Mouse (Mus musculus) stomach, postnatal 0 days (tissue): ENCODE data around the gene Tmem217. TPM values are rescaled to one million over a fixed set of nuclear protein-coding genes. Genes with fewer than 3 reads are reported as not detected.

ENCODE experiments used
- ATAC-seq: fragments of 200-750 bp; cut with Nextera tagmentation; 2 replicates; pipeline ENCODE4 v1.8.0; 2017; ENCODE audit not compliant: low FRiP score, low TSS enrichment
- DNase-seq: peaks from one replicate; pipeline ENCODE4 v3.0.0-alpha.2; 2016; ENCODE audit warnings: low spot score
- H3K27ac ChIP-seq: fragments of 300-500 bp; sonication (generic); replicated peaks from 2 replicates; pipeline ENCODE4 v1.5.1; 2014; ENCODE audit warnings: mild to moderate bottlenecking, control low read depth
- H3K27me3 ChIP-seq: fragments of 300-500 bp; sonication (generic); 2 replicates; pipeline ENCODE4 v1.6.1; 2014; ENCODE audit warnings: low read length; ENCODE audit not compliant: control insufficient read depth, insufficient read depth
- H3K36me3 ChIP-seq: fragments of 300-500 bp; sonication (generic); 2 replicates; pipeline ENCODE4 v1.6.1; 2014; ENCODE audit warnings: low read length, mixed read lengths; ENCODE audit not compliant: control insufficient read depth, insufficient read depth
- H3K4me1 ChIP-seq: fragments of 300-500 bp; sonication (generic); replicated peaks from 2 replicates; pipeline ENCODE4 v1.6.1; 2014; ENCODE audit warnings: antibody characterized with exemption; ENCODE audit not compliant: control insufficient read depth, insufficient read depth
- H3K4me2 ChIP-seq: fragments of 300-500 bp; sonication (generic); replicated peaks from 2 replicates; pipeline ENCODE4 v1.6.1; 2014; ENCODE audit warnings: low read depth, mild to moderate bottlenecking, control low read depth, moderate library complexity
- H3K4me3 ChIP-seq: fragments of 300-500 bp; sonication (generic); 2 replicates; pipeline ENCODE4 v1.5.1; 2014; ENCODE audit warnings: low read depth, low read length, control low read depth
- H3K9ac ChIP-seq: fragments of 300-500 bp; sonication (generic); 2 replicates; pipeline ENCODE4 v1.6.1; 2014; ENCODE audit warnings: mild to moderate bottlenecking, low read length, control low read depth, mixed read lengths
- H3K9me3 ChIP-seq: fragments of 300-500 bp; sonication (generic); 2 replicates; pipeline ENCODE4 v1.6.1; 2016; ENCODE audit warnings: low read length; ENCODE audit not compliant: control insufficient read depth
- CTCF ChIP-seq: IDR thresholded peaks from 2 replicates; pipeline ENCODE4 v1.5.1; 2016; ENCODE audit warnings: antibody characterized with exemption, low read depth, mild to moderate bottlenecking, moderate library complexity
- EP300 ChIP-seq: optimal IDR thresholded peaks from 2 replicates; pipeline ENCODE3; 2016; ENCODE audit warnings: antibody characterized with exemption
- WGBS: fragments of 180-500 bp; shearing (Covaris S2); extraction: QIAGEN DNeasy Blood & Tissue Kit; methylation state at CpG from one replicate; pipeline ENCODE4 v1.1.7; 2014; 5-methylcytosine and 5-hydroxymethylcytosine counted together
- microRNA-seq: library from miRNA; unstranded; fragments of <30 nt; microRNA quantifications from one replicate; pipeline ENCODE4, GENCODE M21; 2016
- polyA plus RNA-seq: library from polyadenylated mRNA; unstranded; fragments of >200 nt; fragmentation: Nextera tagmentation; extraction: Ambion mirVana; gene quantifications from 2 replicates; pipeline ENCODE4 v1.2.1, GENCODE M21; 2015

Tmem217 gene
- polyA plus RNA-seq, 1 experiment from 2014 or later, result 0.42 TPM

DNA sequence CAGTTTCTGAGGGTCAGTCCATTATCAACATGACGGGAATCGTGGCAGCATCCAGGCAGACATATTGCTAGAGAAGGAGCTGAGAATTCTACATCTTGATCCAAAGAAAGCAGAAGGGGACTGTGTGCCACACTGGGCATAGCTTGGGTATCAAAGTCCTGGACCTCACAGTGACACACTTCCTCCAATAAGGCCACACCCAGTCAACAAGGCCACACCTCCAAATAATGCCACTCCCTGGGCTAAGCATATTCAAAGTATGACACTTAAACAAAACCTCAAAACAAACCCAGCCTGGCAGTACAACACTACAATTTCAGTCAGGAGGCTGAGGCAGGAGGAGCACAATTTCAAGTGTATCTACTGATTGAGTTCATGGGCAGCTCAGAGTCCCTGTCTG lies 68.9 kb downstream of the Tmem217 start:
- ATAC-seq (peak; percentile 48), DNase-seq (no peak)
- WGBS, result 95% methylated on average over 2 of the region's 2 CpGs
- Histone ChIP-seq H3K9me3 (0 out of 2 replicates have a peak, but pooled peaks cover 3% of the 10 kb centered on the region), H3K9ac (no peak overlapping the region), H3K27ac (no peak overlapping the region), H3K4me1 (no peaks in the 10 kb centered on the region), H3K27me3 (no peaks in the 10 kb centered on the region), H3K4me2 (no peak overlapping the region), H3K4me3 (no peak overlapping the region), H3K36me3 (no peaks in the 10 kb centered on the region)
- no peak for TF ChIP-seq EP300
- no peak for TF ChIP-seq CTCF

DNA sequence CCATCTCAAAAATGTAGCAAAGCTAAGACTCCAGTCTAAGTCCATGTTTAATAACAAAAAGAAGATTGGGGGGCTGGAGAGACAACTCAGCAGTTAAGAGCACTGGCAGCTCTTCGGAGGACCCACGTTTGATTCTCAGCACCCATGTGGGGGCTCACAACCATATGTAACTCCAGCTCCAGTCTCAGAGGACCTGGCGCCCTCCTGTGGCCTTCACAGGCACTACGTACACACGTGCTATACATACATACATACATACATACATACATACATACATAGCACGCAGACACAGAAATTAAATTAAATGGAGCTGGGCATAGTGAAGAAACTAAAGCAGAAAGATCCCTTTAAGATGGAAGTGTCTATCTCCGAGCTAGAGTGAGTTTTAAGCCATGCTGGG lies 69.6 kb downstream of the Tmem217 start:
- H3K4me1 ChIP-seq, result no peaks in the 10 kb centered on the region
- no peaks in the 10 kb centered on the region for H3K36me3 ChIP-seq
- ATAC-seq, result no peak
- H3K4me3 ChIP-seq, result no peak overlapping the region
- DNase-seq, result no peak
- TF ChIP-seq EP300 (no peak), CTCF (peak; percentile 31; the same call in 1 of the 2 replicates)
- 88% methylated on average over 7 of the region's 7 CpGs for WGBS
- H3K9me3 ChIP-seq, result 0 out of 2 replicates have a peak, but pooled peaks cover 3% of the 10 kb centered on the region
- H3K9ac ChIP-seq, result no peak overlapping the region
- H3K27ac ChIP-seq, result no peak overlapping the region
- H3K4me2 ChIP-seq, result no peak overlapping the region
- no peaks in the 10 kb centered on the region for H3K27me3 ChIP-seq

DNA sequence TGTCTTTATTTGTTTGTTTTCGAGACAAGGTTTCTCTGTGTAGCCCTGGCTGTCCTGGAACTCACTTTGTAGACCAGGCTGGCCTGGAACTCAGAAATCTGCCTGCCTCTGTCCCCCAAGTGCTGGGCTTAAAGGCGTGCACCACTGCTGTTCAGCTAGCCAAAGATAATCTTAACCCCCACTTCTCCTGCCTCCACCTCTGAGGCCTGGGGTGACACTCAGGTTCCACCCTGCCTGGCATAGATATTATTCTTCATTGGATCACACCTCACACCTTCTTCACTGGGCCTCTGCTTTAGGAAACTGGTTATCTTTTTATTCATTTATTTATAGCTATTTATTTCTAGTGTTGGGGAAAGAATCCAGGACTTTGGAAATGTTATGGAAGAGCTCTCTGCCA lies 71.9 kb downstream of the Tmem217 start:
- ATAC-seq, result no peak
- Histone ChIP-seq H3K27me3 (no peaks in the 10 kb centered on the region), H3K9ac (no peak overlapping the region), H3K27ac (no peak overlapping the region), H3K4me2 (no peak overlapping the region), H3K4me3 (no peak overlapping the region), H3K36me3 (no peaks in the 10 kb centered on the region), H3K4me1 (no peaks in the 10 kb centered on the region), H3K9me3 (0 out of 2 replicates have a peak, but pooled peaks cover 3% of the 10 kb centered on the region)
- TF ChIP-seq EP300 (no peak), CTCF (no peak)
- 88% methylated on average over 2 of the region's 2 CpGs for WGBS
- no peak for DNase-seq

DNA sequence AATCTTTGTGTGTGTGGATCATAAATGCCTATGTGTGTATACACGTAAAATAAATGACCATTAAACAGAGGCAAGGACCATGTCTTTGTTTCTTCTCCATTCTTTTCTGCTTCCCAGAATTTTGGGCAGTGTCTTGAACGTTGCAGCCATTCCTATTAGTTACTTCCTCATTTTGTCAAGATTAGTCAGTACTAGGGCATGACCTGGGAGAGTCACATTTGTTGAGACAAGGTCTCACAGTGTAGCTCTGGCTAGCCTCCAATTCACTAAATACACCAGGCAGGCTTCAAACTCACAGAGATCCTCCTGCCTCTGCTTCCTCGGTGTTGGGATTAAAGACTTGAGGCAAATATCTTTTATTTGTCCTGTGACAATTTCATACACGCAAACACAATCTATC lies 73.9 kb downstream of the Tmem217 start:
- Histone ChIP-seq H3K4me1 (no peaks in the 10 kb centered on the region), H3K4me3 (no peak overlapping the region), H3K9me3 (0 out of 2 replicates have a peak, but pooled peaks cover 3% of the 10 kb centered on the region), H3K27ac (no peak overlapping the region), H3K4me2 (no peak overlapping the region), H3K27me3 (no peaks in the 10 kb centered on the region), H3K9ac (no peak overlapping the region), H3K36me3 (no peaks in the 10 kb centered on the region)
- TF ChIP-seq CTCF, result no peak
- TF ChIP-seq EP300, result no peak
- no peak for DNase-seq
- ATAC-seq, result peak; percentile 59
- WGBS, result 74% methylated on average over 4 of the region's 4 CpGs

DNA sequence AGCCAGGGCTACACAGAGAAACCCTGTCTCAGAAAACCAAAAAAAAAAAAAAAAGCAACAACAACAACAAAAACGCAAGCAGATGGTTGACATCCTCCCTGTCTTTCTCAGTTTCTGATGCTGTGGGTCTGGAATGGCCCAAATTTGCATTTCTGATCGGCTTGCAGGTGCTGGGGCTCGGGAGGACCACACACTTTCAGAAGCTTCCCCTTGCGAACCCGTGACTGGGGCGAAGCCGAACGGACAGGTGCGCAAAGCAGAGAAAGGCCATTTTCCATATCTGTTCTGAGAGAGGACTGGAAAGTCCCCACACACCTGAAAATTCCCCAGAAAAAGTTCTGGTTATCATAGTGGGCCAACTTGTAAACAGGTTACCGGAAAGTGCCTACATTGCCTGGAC lies 74.8 kb downstream of the Tmem217 start:
- whole genome bisulfite sequencing, result 90% methylated on average over 10 of the region's 10 CpGs
- Histone ChIP-seq H3K9ac (no peak overlapping the region), H3K27me3 (no peaks in the 10 kb centered on the region), H3K4me1 (no peaks in the 10 kb centered on the region), H3K36me3 (no peaks in the 10 kb centered on the region), H3K27ac (no peak overlapping the region), H3K4me2 (no peak overlapping the region), H3K9me3 (0 out of 2 replicates have a peak, but pooled peaks cover under 1% of the 10 kb centered on the region), H3K4me3 (no peak overlapping the region)
- no peak for TF ChIP-seq EP300
- no peak for TF ChIP-seq CTCF
- no peak for DNase-seq
- no peak for ATAC-seq

DNA sequence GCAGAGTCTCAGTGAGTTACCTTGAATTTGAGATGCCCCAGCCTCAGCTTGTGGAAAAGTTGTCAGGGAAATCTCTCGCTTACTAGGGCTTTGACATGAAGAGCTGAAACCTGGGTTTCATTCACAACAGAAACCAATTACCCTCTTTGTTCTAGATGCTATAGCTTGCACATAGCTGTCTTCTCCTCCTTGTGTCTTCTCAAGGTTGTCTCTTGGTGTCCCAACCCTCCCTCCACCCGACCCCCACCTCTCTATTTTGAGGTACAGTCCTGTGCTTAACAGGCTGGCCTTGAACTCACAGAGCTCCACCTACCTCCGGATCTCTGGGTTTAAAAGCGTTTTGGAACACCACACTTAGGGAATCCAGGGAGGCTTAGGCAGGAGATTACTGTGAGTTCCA lies 75.7 kb downstream of the Tmem217 start:
- Histone ChIP-seq H3K36me3 (no peaks in the 10 kb centered on the region), H3K27ac (no peak overlapping the region), H3K4me1 (no peaks in the 10 kb centered on the region), H3K9me3 (no peaks in the 10 kb centered on the region), H3K9ac (no peak overlapping the region), H3K27me3 (no peaks in the 10 kb centered on the region), H3K4me2 (no peak overlapping the region), H3K4me3 (no peak overlapping the region)
- no peak for TF ChIP-seq CTCF
- no peak for TF ChIP-seq EP300
- ATAC-seq (no peak), DNase-seq (no peak)
- 68% methylated on average over 4 of the region's 4 CpGs for WGBS

Small RNA genes within 50 kb of the gene (microRNA-seq; reads per million reads assigned to microRNA genes)
- gene Mir7667, result not detected

Other genes starting within 250 kb of the Tmem217 start
- 1.3 TPM in 2 replicates for gene Pi16, start 234.7 kb downstream of the Tmem217 start, polyA plus RNA-seq
- 189 and 201 TPM in 2 replicates for gene Mtch1, start 204.5 kb downstream of the Tmem217 start, polyA plus RNA-seq
- 5.9 and 8.2 TPM in 2 replicates for gene Fgd2, start 191.5 kb downstream of the Tmem217 start, polyA plus RNA-seq
- 28.6 and 32.8 TPM in 2 replicates for gene Pim1, start 61.6 kb downstream of the Tmem217 start, polyA plus RNA-seq
- not detected in 2 replicates for gene Gm17657, start 2.7 kb downstream of the Tmem217 start, polyA plus RNA-seq
- gene Tbc1d22b, start 2.6 kb downstream of the Tmem217 start, polyA plus RNA-seq, result 6.9 and 7.8 TPM in 2 replicates
- 32.6 and 34.4 TPM in 2 replicates for gene Rnf8, start 62.4 kb upstream of the Tmem217 start, polyA plus RNA-seq
- 1.1 TPM in 2 replicates for gene Gm28043, start 62.5 kb upstream of the Tmem217 start, polyA plus RNA-seq
- 48.7 and 56.4 TPM in 2 replicates for gene Cmtr1, start 108.2 kb upstream of the Tmem217 start, polyA plus RNA-seq
- gene Ccdc167, start 164.7 kb upstream of the Tmem217 start, polyA plus RNA-seq, result 7.6 and 8.6 TPM in 2 replicates